Mouse (Mus musculus) heart, adult 2 months (tissue): ENCODE measurements around the gene Fat3. TPM values are rescaled to one million over a fixed set of nuclear protein-coding genes. Genes with fewer than 3 reads are reported as not detected.

Source experiments
- DNase-seq, 2 experiments: peaks; one replicate each; pipeline ENCODE4 v3.0.0; 2021
- H3K27ac ChIP-seq: fragments of 200-600 bp; 2 replicates; pipeline ENCODE4 v1.8.1; 2022
- H3K27me3 ChIP-seq: fragments of 200-500 bp; 2 replicates; pipeline ENCODE4 v1.6.1; 2012; ENCODE audit warnings: mild to moderate bottlenecking, low read length, inconsistent platforms, mixed read lengths; ENCODE audit not compliant: control insufficient read depth, insufficient read depth
- H3K36me3 ChIP-seq: fragments of 200-500 bp; 2 replicates; pipeline ENCODE4 v1.6.1; 2012; ENCODE audit warnings: low read length, inconsistent platforms; ENCODE audit not compliant: control insufficient read depth, insufficient read depth
- H3K4me1 ChIP-seq: fragments of 200-500 bp; 2 replicates; pipeline ENCODE4 v1.6.1; 2011; ENCODE audit warnings: low read length; ENCODE audit not compliant: control insufficient read depth, insufficient read depth
- H3K4me3 ChIP-seq: fragments of 200-600 bp; 2 replicates; pipeline ENCODE4 v1.8.1; 2022
- H3K79me2 ChIP-seq: fragments of 200-500 bp; replicated peaks from 2 replicates; pipeline ENCODE4 v1.6.1; 2012; ENCODE audit warnings: mild to moderate bottlenecking, inconsistent platforms, low read length, moderate library complexity, mixed read lengths; ENCODE audit not compliant: control insufficient read depth, insufficient read depth
- H3K9ac ChIP-seq: fragments of 200-500 bp; 2 replicates; pipeline ENCODE4 v1.6.1; 2012; ENCODE audit warnings: low read depth, mild to moderate bottlenecking, control low read depth, inconsistent platforms, low read length, mixed read lengths
- CTCF ChIP-seq: fragments of 200-600 bp; IDR thresholded peaks from 2 replicates; pipeline ENCODE4 v1.8.1; 2022; ENCODE audit warnings: antibody characterized with exemption, mild to moderate bottlenecking, moderate library complexity
- EP300 ChIP-seq: fragments of 200-500 bp; IDR thresholded peaks from 2 replicates; pipeline ENCODE4 v1.6.1; 2011; ENCODE audit warnings: low read depth, low read length, control low read depth; ENCODE audit not compliant: insufficient read depth
- POLR2A ChIP-seq: fragments of 200-500 bp; IDR thresholded peaks from 2 replicates; pipeline ENCODE4 v1.6.1; 2011; ENCODE audit warnings: mild to moderate bottlenecking, low read depth, low read length, control low read depth; ENCODE audit not compliant: insufficient read depth
- WGBS: fragments of 180-500 bp; shearing (Covaris S2); methylation state at CpG from one replicate; pipeline ENCODE4 v1.1.7; 2018; 5-methylcytosine and 5-hydroxymethylcytosine counted together
- intact Hi-C: fragments of 180-260 bp; cut with DNase I; formaldehyde crosslinking; loops from one replicate; pipeline ENCODE4 v1.15.1; 2025
- polyA plus RNA-seq: library from polyadenylated mRNA; depleted of rRNA; stranded (reverse); fragments of >200 nt; gene quantifications from 2 replicates; pipeline ENCODE4 v1.2.3, GENCODE M21; 2012
- total RNA-seq, 2 experiments: library from RNA; stranded (reverse); gene quantifications; 2 replicates each; pipeline ENCODE4 v1.2.3; 2021

The Fat3 gene
- total and polyA plus RNA-seq, 3 experiments: 0.20 to 0.43 (median 0.37) TPM

GRCm38 (mm10) chr9:15898112-15898511 is 603.0 kb downstream of the Fat3 start:
- H3K27ac ChIP-seq: no peak overlapping the region
- no peaks in the 10 kb centered on the region for H3K79me2 ChIP-seq
- no peak for DNase-seq
- 78% methylated on average over 2 of the region's 2 CpGs for WGBS
- no peak overlapping the region for H3K9ac ChIP-seq
- H3K4me3 ChIP-seq: no peak overlapping the region
- intact Hi-C loops: no loop called here
- no peaks in the 10 kb centered on the region for H3K27me3 ChIP-seq
- no peaks in the 10 kb centered on the region for H3K36me3 ChIP-seq
- no peak for TF ChIP-seq EP300
- H3K4me1 ChIP-seq: no peaks in the 10 kb centered on the region

GRCm38 (mm10) chr9:15886756-15887155 is 614.3 kb downstream of the Fat3 start:
- Histone ChIP-seq H3K27ac (no peak overlapping the region), H3K4me3 (no peak overlapping the region), H3K4me1 (no peaks in the 10 kb centered on the region), H3K79me2 (no peaks in the 10 kb centered on the region), H3K36me3 (no peaks in the 10 kb centered on the region), H3K9ac (no peak overlapping the region), H3K27me3 (no peaks in the 10 kb centered on the region)
- WGBS: 48% methylated on average over 5 of the region's 5 CpGs
- no peak for DNase-seq
- no peak for TF ChIP-seq CTCF
- TF ChIP-seq EP300: no peak
- no peak for TF ChIP-seq POLR2A
- intact Hi-C loops: no loop called here

GRCm38 (mm10) chr9:15880754-15881153 is 620.3 kb downstream of the Fat3 start:
- H3K79me2 ChIP-seq: no peaks in the 10 kb centered on the region
- DNase-seq: no peak
- no peak overlapping the region for H3K9ac ChIP-seq
- intact Hi-C loops: loop anchor here (1.0 to 5.0 kb wide), 2 partner anchors 128 to 195 kb away; no protein-coding TSS in a partner anchor
- no peak overlapping the region for H3K4me3 ChIP-seq
- H3K36me3 ChIP-seq: no peaks in the 10 kb centered on the region
- H3K27ac ChIP-seq: no peak overlapping the region
- H3K4me1 ChIP-seq: peaks cover 1% of the 10 kb centered on the region; the same call in 1 of the 2 replicates
- no peaks in the 10 kb centered on the region for H3K27me3 ChIP-seq
- no peak for TF ChIP-seq EP300
- no peak for TF ChIP-seq CTCF
- no peak for TF ChIP-seq POLR2A

- intact Hi-C loops: loop anchor here (1.0 to 5.0 kb wide), 2 partner anchors 128 to 195 kb away; no protein-coding TSS in a partner anchor
- Histone ChIP-seq H3K79me2 (no peaks in the 10 kb centered on the region), H3K27ac (no peak overlapping the region), H3K27me3 (no peaks in the 10 kb centered on the region), H3K36me3 (no peaks in the 10 kb centered on the region), H3K9ac (no peak overlapping the region), H3K4me3 (no peak overlapping the region), H3K4me1 (peaks cover 1% of the 10 kb centered on the region; the same call in 1 of the 2 replicates)
- DNase-seq: no peak
- WGBS: 11% methylated on average over 3 of the region's 3 CpGs
- peak; percentile 71 for TF ChIP-seq CTCF
- no peak for TF ChIP-seq POLR2A
- no peak for TF ChIP-seq EP300
Observed at GRCm38 (mm10) chr9:15880160-15880603, 620.9 kb downstream of the Fat3 start.

- H3K27me3 ChIP-seq: no peaks in the 10 kb centered on the region
- H3K36me3 ChIP-seq: no peaks in the 10 kb centered on the region
- no peak within 1 kb of the TSS for H3K9ac ChIP-seq
- no peaks in the 10 kb centered on the region for H3K4me1 ChIP-seq
- no peak within 1 kb of the TSS for H3K4me3 ChIP-seq
- TF ChIP-seq POLR2A: no peak
- TF ChIP-seq CTCF: no peak
- TF ChIP-seq EP300: no peak
- WGBS: 46% methylated on average over 19 of the region's 19 CpGs
- no peak for DNase-seq
- intact Hi-C loops: no loop called here
- no peaks in the 10 kb centered on the region for H3K79me2 ChIP-seq
- H3K27ac ChIP-seq: no peak within 1 kb of the TSS
Observed at GRCm38 (mm10) chr9:15874506-15875160, 626.5 kb downstream of the Fat3 start, which contains the start of gene Mtnr1b. Mtnr1b (minus strand) TSS chr9:15874556.

GRCm38 (mm10) chr9:15870013-15870412 is 631.1 kb downstream of the Fat3 start:
- intact Hi-C loops: no loop called here
- 63% methylated on average over 4 of the region's 4 CpGs for WGBS
- H3K79me2 ChIP-seq: no peaks in the 10 kb centered on the region
- H3K27me3 ChIP-seq: no peaks in the 10 kb centered on the region
- DNase-seq: no peak
- TF ChIP-seq POLR2A (no peak), CTCF (no peak), EP300 (no peak)
- H3K9ac ChIP-seq: no peak overlapping the region
- no peak overlapping the region for H3K4me3 ChIP-seq
- H3K27ac ChIP-seq: no peak overlapping the region
- no peaks in the 10 kb centered on the region for H3K4me1 ChIP-seq
- no peaks in the 10 kb centered on the region for H3K36me3 ChIP-seq
